Mouse (Mus musculus) kidney, postnatal 0 days (tissue): ENCODE data around the gene Wdr20. TPM values are rescaled to one million over a fixed set of nuclear protein-coding genes. Genes with fewer than 3 reads are reported as not detected.

Experiments used
- ATAC-seq: fragments of 200-750 bp; cut with Nextera tagmentation; replicated peaks from 2 replicates; pipeline ENCODE4 v1.8.0; 2017; ENCODE audit warnings: low read depth, moderate number of reproducible peaks, moderate TSS enrichment, moderate library complexity; ENCODE audit not compliant: low FRiP score
- DNase-seq: peaks from one replicate; pipeline ENCODE4 v3.0.0-alpha.2; 2016; ENCODE audit warnings: low spot score
- H3K27ac ChIP-seq: fragments of 300-500 bp; sonication (generic); 2 replicates; pipeline ENCODE4 v1.5.1; 2014; ENCODE audit warnings: mild to moderate bottlenecking
- H3K27me3 ChIP-seq: fragments of 300-500 bp; sonication (generic); 2 replicates; pipeline ENCODE4 v1.6.1; 2014; ENCODE audit warnings: low read length, mixed read lengths; ENCODE audit not compliant: insufficient read depth
- H3K36me3 ChIP-seq: fragments of 300-500 bp; sonication (generic); 2 replicates; pipeline ENCODE4 v1.6.1; 2014; ENCODE audit warnings: low read length, mixed read lengths; ENCODE audit not compliant: insufficient read depth
- H3K4me1 ChIP-seq: fragments of 300-500 bp; sonication (generic); replicated peaks from 2 replicates; pipeline ENCODE4 v1.6.1; 2014; ENCODE audit warnings: antibody characterized with exemption, low read length, mixed read lengths; ENCODE audit not compliant: insufficient read depth
- H3K4me2 ChIP-seq: fragments of 300-500 bp; sonication (generic); 2 replicates; pipeline ENCODE4 v1.6.1; 2014; ENCODE audit warnings: mild to moderate bottlenecking, low read length, moderate library complexity, mixed read lengths
- H3K4me3 ChIP-seq: fragments of 300-500 bp; sonication (generic); replicated peaks from 2 replicates; pipeline ENCODE4 v1.5.1; 2014; ENCODE audit warnings: low read depth, low read length
- H3K9ac ChIP-seq: fragments of 300-500 bp; sonication (generic); 2 replicates; pipeline ENCODE4 v1.6.1; 2014; ENCODE audit warnings: low read depth, low read length
- H3K9me3 ChIP-seq: fragments of 300-500 bp; sonication (generic); replicated peaks from 2 replicates; pipeline ENCODE4 v1.6.1; 2016; ENCODE audit warnings: low read length, inconsistent platforms, mixed read lengths
- CTCF ChIP-seq: IDR thresholded peaks from 2 replicates; pipeline ENCODE4 v1.5.1; 2016; ENCODE audit warnings: antibody characterized with exemption, low read depth, mild to moderate bottlenecking, moderate library complexity
- WGBS: fragments of 180-500 bp; shearing (Covaris S2); extraction: QIAGEN DNeasy Blood & Tissue Kit; methylation state at CpG from one replicate; pipeline ENCODE4 v1.1.7; 2014; 5-methylcytosine and 5-hydroxymethylcytosine counted together
- polyA plus RNA-seq: library from polyadenylated mRNA; unstranded; fragments of >200 nt; fragmentation: Nextera tagmentation; extraction: Ambion mirVana; gene quantifications from 2 replicates; pipeline ENCODE4 v1.2.1, GENCODE M21; 2015

Wdr20 gene
- polyA plus RNA-seq, 1 experiment from 2014 or later, result 18.6 TPM

DNA sequence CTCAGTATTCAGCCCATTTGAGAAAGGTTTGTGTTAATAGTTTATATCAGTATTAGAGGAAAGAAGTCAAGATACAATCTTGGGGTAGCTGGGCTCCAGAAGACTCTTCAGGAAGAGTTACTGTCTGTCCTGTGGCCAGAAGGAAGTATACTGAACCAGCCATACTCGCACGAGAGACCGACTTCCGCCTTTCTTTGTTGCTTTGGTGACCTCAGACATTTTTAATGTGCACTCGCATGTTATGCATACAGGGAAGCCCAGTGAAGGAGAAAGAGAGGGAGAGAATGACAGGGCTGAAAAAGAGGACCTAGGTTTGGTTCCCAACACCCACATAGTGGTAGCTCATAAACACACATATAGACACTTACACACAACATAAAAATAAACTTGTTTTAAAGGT lies 26.8 kb downstream of the Wdr20 start:
- 73% methylated on average over 5 of the region's 5 CpGs for WGBS

DNA sequence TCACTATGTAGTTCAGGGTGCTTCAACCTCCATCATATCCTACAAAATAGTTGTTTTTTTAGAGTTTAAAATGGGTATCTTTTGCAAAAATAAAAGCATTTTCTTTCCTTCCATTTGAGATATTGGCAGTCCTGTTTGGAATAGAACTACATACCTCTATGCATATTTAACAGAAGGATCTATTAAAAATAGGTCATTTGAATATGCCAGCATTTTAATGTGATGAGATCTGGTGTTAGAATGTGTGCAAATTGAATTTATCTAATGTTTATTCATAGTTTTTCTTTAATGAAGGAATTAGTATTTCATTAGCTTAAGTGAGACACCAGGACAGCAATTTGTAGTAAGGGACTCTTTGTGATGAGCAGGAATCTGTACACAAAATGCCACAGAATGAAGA lies 30.8 kb downstream of the Wdr20 start:
- no peaks in the 10 kb centered on the region for H3K9me3 ChIP-seq
- ATAC-seq (no peak), DNase-seq (no peak)
- H3K36me3 ChIP-seq, result 0 out of 2 replicates have a peak, but pooled peaks cover 3% of the 10 kb centered on the region
- TF ChIP-seq CTCF, result no peak
- H3K4me3 ChIP-seq, result no peak overlapping the region
- no peak overlapping the region for H3K4me2 ChIP-seq
- H3K27ac ChIP-seq, result no peak overlapping the region
- H3K27me3 ChIP-seq, result no peaks in the 10 kb centered on the region
- no peaks in the 10 kb centered on the region for H3K4me1 ChIP-seq
- no peak overlapping the region for H3K9ac ChIP-seq

More for the DNA sequence above, 26.8 kb downstream of the Wdr20 start:
- ATAC-seq, result no peak
- H3K4me1 ChIP-seq, result no peaks in the 10 kb centered on the region
- 0 out of 2 replicates have a peak, but pooled peaks cover 3% of the 10 kb centered on the region for H3K36me3 ChIP-seq
- no peak overlapping the region for H3K27ac ChIP-seq
- DNase-seq, result no peak
- no peak overlapping the region for H3K9ac ChIP-seq
- H3K27me3 ChIP-seq, result no peaks in the 10 kb centered on the region
- TF ChIP-seq CTCF, result no peak
- H3K4me3 ChIP-seq, result no peak overlapping the region
- no peaks in the 10 kb centered on the region for H3K9me3 ChIP-seq
- H3K4me2 ChIP-seq, result no peak overlapping the region

DNA sequence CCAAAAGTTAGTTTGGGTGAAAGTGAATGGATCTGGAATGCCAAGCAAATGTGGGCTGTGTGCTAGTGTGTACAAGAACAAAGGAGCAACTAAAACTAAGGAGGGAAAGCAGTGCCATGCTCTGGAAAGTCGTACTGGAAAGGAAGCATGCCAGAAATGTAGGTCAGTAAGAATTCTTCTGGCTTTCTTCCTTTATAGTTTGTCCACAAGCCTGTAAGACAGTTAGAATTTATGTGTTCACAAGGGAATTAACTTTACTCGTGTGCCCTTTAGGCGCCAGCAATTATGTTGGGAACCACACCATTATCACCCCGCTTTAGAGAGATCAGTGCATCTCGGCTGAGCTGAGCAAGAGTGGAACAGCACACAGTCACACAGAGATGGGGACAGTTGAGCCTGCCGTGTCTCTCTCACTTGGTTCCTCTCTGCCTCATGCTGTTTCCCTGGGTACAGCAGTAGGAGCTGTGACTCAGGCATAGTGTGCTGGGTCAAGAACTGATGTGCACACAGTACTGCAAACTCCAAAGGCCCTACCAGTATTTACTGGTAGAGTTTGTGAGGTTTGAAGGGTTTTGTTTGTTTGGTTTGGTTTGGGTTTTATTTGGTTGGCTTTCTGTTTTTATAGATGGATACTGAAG lies 32.0 kb downstream of the Wdr20 start:
- WGBS, result 41% methylated on average over 6 of the region's 6 CpGs

DNA sequence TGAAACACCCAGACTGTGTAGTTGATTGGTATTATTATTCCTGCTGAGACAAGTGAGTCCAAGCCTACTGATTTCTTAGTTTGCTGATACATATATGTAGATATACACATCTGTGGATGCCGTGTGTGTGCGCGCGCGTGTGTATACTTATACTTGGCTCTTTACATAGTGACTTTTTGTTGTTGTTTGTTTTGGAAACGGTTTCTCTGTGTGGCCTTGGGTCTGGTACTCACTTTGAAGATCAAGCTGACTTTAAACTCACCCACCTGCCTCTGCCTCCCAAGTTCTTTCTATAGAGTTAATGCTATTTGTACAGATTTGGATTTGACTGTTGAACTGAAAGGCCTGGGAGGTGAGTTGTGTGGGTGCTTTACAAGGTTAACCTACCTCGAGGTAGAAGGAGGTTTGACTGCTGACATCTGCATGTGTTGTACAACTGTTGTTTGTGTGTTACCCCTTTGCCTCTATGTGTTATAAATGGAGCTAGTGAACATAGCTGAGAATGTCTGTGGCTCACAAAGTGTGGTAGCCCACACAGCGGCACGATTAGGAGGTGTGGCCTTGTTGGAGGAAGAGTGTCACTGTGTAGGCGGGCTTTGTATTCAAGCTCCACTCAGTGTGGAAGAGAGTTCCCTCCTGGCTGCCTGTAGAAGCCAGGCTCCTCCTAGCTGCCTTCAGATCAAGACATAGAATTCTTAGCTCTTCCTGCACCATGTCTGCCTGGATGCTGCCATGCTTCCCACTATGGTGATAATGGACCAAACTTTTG lies 32.9 kb downstream of the Wdr20 start:
- WGBS, result 88% methylated on average over 10 of the region's 10 CpGs
- no peaks in the 10 kb centered on the region for H3K27me3 ChIP-seq
- H3K4me3 ChIP-seq, result no peak overlapping the region
- TF ChIP-seq CTCF, result no peak
- H3K4me1 ChIP-seq, result no peaks in the 10 kb centered on the region
- no peak overlapping the region for H3K4me2 ChIP-seq
- no peak overlapping the region for H3K9ac ChIP-seq
- DNase-seq, result no peak
- H3K27ac ChIP-seq, result no peak overlapping the region
- no peaks in the 10 kb centered on the region for H3K9me3 ChIP-seq
- ATAC-seq, result no peak
- 0 out of 2 replicates have a peak, but pooled peaks cover 3% of the 10 kb centered on the region for H3K36me3 ChIP-seq

More for the DNA sequence above, 32.0 kb downstream of the Wdr20 start:
- Histone ChIP-seq H3K36me3 (0 out of 2 replicates have a peak, but pooled peaks cover 3% of the 10 kb centered on the region), H3K27ac (no peak overlapping the region), H3K4me2 (no peak overlapping the region), H3K9ac (no peak overlapping the region), H3K4me1 (no peaks in the 10 kb centered on the region), H3K9me3 (no peaks in the 10 kb centered on the region), H3K4me3 (no peak overlapping the region), H3K27me3 (no peaks in the 10 kb centered on the region)
- DNase-seq (no peak), ATAC-seq (no peak)
- no peak for TF ChIP-seq CTCF

DNA sequence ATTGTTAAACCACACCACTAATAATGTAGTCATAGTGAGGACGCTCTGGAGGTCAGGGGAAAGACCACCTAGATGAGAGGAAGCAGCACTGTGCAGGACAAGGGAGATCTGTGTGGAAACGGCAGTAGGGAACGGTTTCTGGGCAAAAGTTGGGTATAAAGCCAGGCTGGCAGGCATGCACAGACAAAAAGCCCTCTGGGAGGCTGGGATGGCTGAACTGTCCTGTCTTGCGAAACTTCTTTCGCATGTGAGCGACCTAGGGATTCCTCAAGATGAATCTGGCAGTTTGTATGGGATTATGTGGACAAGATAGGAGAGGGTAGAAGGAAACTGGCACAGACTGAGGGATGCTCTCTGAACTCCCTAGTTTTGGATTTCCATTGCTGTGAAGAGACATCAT lies 34.2 kb downstream of the Wdr20 start:
- H3K9me3 ChIP-seq, result no peaks in the 10 kb centered on the region
- ATAC-seq (no peak), DNase-seq (no peak)
- 91% methylated on average over 6 of the region's 6 CpGs for WGBS
- no peak overlapping the region for H3K4me3 ChIP-seq
- H3K4me2 ChIP-seq, result no peak overlapping the region
- no peaks in the 10 kb centered on the region for H3K27me3 ChIP-seq
- TF ChIP-seq CTCF, result no peak
- H3K9ac ChIP-seq, result no peak overlapping the region
- H3K36me3 ChIP-seq, result 0 out of 2 replicates have a peak, but pooled peaks cover 3% of the 10 kb centered on the region
- H3K27ac ChIP-seq, result no peak overlapping the region
- no peaks in the 10 kb centered on the region for H3K4me1 ChIP-seq

DNA sequence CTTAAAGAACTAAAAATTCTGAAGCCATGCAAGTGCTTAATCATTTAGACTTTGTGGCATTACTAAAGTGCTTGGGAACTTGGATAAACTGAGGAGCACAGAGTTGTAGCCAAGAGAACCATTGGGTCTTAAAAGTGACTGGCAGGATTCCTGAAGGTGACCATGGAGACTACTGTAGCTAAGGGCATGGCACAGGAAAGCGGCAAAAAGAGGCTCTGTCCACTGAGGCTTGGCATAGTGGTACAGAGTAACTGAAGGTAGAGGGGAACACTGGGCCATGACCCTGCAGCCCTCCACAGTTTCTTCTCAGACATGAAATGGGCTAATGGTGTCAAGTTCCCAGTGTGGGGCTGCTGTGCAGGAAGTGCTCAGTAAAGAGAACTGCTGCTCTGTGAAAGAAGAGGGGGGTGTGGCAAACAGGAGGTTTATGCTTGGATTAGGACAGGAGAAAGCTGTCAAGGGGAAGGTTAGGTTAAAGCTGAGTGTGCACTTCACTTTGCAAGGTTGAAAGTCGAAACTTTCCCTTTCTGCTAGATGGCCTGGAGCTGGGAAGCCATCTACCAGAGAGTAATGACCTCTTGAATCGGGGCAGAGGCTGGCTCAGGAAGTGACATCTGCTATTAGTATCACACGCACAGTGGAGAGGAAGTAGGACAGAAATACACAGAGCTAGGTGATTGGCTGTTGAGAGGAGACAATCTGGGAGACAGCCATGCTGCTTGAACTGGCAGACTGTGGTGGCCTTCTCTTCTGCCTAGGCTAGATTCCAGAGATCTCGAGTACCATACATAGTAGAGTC lies 38.1 kb downstream of the Wdr20 start:
- Histone ChIP-seq H3K4me1 (no peaks in the 10 kb centered on the region), H3K27ac (no peak overlapping the region), H3K4me3 (no peak overlapping the region), H3K9ac (no peak overlapping the region), H3K9me3 (no peaks in the 10 kb centered on the region), H3K27me3 (no peaks in the 10 kb centered on the region), H3K4me2 (no peak overlapping the region), H3K36me3 (peaks cover 7% of the 10 kb centered on the region)
- TF ChIP-seq CTCF, result no peak
- ATAC-seq (peak; percentile 76), DNase-seq (peak; percentile 29)
- 47% methylated on average over 5 of the region's 5 CpGs for WGBS
